Mouse (Mus musculus) embryo, embryonic 11 days (tissue): ENCODE results near the gene Ddb1.

Source experiments
- DNase-seq: peaks from one replicate; pipeline ENCODE4 v3.0.0-alpha.2; 2015

Ddb1 gene

DNA sequence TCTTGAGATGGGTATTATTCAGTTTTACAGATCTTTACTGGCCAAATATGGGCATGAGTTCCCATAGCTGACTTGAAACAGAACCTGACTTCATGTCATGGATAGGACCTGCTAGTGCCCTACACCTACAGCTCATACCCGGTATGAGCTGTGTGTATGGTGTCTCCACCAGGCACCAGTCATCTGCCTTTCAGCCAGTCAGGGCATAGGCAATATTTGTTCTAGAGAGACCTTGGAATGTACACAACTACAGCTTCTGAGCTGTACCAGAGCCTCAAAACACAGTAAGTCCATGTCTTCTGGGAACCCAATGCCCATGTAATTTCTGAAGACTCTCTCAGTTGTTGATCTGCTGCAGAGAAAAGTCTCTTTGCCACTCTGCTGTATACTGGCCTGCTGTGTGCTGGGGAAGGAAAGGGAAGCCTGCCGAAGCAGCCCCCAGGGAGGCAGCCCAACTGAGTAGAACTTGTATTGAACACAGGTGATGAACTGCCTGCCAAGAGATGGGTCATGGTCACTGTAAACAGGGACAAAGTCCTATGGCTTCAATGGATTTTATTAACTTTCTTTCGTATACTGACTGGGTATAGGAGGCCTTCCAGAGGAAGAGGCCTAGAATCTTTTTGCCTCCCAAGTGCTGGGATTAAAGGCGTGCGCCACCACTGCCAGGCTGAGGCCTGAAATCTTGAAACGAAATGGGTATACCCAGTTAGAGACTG, 13.3 kb upstream of the Ddb1 start:
- no peak for DNase-seq

DNA sequence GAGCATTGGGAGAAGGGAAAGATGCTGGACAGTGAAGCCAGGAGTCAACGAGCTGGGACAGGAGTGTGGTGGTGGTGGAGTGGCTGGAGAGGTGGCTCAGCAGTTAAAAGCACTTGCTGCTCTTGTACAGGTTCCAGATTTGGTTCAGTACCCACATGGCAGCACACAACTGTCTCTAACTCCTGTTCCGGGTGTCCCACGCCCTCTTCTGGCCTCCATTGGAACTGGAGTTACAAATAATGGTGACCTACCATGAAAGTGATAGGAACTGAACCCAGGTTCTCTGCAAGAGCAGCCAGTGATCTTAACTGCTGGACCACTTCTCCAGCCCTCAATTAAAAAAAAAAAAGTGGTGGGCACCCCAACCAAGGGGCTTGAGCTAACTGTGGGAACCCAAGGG, 6.9 kb upstream of the Ddb1 start:
- no peak for DNase-seq

- DNase-seq: no peak
Observed at GRCm38 (mm10) chr19:10599648-10600047, 5.5 kb upstream of the Ddb1 start.

DNA sequence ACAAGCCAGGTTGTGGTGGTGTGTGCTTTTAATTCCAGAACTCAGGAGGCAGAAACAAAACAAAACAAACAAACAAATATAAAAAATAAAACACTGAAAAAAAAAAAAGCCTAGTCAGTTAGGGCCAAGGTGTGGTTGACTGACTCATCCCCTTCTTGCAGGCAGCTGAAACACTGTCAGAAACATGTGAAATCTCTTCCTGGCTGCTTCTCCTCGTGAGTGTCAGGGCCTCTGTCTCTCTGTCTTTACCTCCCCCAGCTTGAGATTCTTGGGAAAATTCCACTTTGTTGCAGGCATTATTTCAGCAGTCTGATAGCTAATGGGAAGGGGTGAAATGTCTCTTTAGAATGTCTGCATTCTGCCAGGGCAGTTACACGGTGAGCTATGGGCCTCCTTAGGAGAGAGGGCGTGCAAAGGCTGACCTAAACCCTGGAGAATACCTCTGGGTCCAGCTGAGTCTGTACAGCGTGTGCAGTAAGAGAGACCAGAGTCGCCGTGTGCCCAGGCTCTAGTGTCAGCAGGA, 2.8 kb upstream of the Ddb1 start:
- no peak for DNase-seq

DNA sequence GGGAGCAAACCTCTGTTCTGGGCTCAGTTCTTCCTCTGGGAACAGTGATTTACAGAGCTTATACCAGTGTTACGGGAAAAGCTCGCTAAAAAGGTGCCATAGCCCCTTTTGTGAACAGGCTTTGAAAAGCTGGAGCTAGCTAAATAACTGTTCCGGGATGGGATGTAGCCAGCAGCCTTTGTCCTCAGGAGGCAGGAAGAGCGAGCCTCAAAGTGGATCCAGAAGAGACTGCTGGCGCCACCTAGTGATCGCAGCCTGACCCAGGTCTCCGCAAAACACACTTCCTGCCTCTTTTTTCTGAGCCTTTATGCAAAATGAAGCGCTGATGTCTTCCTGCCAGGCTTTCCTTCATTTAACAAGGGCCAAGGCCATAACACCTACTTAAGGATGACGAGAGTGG, 2.3 kb upstream of the Ddb1 start:
- peak; percentile 95 for DNase-seq

GRCm38 (mm10) chr19:10603660-10604523, 1.2 kb upstream of the Ddb1 start:
- DNase-seq: no peak

GRCm38 (mm10) chr19:10604534-10604933, 593 bp upstream of the Ddb1 start:
- DNase-seq: no peak

DNA sequence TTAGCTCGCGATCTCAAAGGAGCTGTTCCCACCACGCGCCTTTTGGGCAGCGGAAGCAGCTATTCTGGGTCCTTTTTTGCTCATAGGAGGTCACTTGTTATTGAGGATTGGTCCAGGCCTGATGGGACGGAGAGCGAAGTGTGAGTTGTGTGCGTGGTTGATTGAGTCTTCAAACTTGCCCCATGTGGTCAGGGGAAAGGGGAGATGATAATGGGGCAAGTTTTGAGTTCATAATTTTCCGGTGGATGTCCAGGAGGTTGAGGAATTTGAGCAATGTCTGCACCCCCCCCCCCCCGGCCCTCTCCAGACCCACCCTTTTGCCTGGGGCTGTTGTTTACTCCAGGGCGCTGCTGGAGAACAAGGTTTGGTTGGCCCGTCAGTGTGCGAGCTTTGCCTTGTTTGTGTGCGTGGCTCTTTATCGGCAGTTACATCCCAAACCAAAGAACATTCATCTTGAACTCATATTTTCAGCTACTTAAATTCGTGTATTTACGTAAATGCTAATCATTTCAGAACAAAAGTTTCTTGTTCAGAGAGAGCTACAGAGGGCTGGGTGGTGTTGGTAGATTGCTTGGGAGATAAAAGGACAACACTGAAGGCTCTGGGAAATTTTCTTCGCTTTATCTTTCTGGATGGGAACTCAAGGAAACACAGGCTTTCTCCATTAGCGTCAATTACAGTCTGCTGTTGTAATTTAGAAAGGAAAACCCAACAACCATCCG, 935 bp downstream of the Ddb1 start:
- DNase-seq: peak; percentile 52

DNA sequence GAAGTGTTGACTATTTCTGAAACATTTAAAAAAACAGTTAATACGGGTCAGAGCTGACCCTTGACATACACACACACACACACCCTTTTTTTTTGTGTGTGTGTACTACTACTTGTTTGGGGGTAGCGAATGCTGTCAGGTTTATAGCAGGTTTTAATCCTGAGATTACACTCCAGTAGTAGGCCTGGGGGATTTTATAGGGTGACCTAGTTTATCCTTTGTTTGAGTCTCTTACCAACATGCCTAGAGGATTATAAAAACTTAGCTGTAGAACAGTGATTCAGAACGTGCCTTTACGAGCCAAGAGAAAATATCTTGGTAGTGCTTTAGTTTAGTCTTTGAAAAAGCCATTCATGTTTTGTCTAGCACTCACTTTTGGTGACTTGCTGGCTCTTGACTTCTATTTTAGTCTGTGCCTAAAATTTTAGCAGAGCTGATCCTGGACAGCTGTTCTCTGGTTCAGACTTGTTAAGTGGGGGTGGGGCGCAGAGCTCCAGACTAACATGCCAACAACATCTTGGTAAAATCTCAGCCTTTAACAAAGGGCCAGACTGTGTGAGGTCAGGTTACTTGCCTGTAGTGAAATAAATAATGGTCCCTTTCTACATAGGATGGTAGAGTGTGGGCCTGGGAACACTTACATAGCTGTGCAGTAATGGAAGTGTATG, 3.6 kb downstream of the Ddb1 start:
- no peak for DNase-seq

- DNase-seq: peak; percentile 79
Observed at GRCm38 (mm10) chr19:10634106-10634871, 29.2 kb downstream of the Ddb1 start, which contains the start of gene Vwce. TSS of gene Vwce (plus strand) at chr19:10634213.

DNA sequence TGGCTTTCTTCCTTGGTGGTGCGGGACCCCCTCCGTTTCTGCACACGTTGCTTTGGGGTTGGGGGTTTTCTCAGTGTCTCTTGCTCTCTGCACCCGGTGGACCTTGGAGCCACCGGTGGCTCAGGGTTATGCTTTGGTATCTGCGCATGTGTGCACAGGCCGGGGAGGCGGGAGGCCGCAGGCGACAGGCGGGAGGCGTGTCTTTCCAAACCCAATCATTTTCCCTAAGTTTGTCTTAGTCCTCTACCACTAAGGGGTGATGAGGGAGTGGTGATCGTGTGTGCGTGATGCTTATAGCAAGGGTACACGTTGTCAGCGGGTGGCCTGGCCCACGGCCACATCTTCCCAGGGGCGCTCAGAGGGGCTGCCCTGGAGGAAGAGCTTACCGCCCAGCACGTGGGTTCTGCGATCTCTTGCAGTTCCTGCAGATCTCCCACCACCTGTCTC, 29.8 kb downstream of the Ddb1 start:
- DNase-seq: peak; percentile 75

GRCm38 (mm10) chr19:10637840-10638239, 32.7 kb downstream of the Ddb1 start:
- DNase-seq: no peak

- DNase-seq: peak; percentile 18
Observed at GRCm38 (mm10) chr19:10640080-10640479, 35.0 kb downstream of the Ddb1 start.

- DNase-seq: no peak
Observed at GRCm38 (mm10) chr19:10640589-10641378, 35.7 kb downstream of the Ddb1 start.

DNA sequence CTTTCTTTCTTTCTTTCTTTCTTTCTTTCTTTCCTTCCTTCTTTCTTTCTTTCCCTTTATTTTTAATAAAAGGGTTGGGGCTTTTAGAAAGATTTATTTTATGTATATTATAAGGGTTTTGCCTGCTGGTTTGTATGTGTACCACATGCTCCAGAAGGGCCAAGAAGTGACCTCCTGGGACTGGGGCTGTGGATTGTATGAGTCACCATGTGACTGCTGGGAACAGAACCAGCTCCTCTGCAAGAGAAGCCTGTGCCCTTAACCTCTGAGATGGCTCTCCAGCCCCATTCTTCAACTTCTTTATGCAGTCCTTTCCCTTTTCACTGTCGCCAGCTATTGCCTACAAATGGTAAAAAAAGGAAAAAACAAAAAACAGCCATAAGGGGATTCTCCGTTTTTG, 40.5 kb downstream of the Ddb1 start:
- no peak for DNase-seq

DNA sequence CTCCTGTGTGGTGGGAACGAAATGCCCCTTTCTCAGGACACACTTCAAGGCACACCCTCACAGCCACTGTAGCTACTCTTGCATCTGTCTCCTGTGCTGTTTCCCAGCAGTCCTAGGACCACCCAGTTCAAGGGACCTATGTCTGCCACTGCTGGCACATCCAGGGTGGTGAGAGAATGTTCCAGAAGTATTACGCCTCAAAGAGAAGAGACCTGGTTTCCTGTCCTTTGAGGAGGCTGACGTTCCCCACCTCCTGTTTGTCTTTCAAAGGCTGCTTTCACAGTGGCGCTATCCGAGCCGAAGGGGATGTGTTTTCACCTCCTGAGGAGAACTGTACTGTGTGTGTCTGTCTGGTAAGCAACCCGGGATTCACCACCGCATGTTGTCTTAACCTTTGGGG, 43.0 kb downstream of the Ddb1 start:
- DNase-seq: no peak

DNA sequence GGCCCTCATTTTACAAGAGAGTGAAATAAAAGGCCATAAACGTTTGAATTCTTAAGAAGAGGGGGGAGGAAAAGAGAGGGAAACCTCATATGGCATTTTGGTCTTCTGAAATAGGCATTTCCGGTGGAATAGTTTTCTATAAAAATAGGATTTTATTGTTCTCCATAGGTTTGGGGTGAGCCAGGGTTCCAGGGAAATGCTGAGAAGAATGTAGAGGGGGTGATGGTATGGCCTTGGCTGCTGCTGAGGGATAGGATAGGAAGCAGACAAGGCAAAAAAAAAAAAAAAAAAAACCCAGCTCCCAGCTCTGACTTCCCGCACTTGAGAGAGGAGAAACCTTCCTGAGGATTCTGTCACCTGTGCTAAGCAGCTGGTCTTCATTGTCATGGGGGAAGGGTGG, 50.9 kb downstream of the Ddb1 start:
- no peak for DNase-seq

DNA sequence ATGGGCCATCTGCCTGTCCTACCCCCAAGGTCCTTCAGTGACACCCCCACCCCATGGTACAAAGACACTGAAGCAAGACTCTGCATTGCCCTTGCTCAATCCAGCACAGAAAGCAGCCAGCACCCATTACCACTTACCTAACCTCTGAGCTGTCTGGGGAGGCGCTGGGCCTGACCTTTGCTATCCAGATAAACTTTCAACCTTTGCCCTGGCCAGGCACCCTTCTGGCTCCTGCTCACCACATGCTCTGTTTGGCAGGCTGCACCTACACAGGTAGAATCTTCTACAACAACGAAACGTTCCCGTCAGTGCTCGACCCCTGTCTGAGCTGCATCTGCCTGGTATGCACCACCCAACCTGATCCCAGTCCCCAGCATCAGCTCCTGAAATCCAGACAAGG, 52.6 kb downstream of the Ddb1 start:
- no peak for DNase-seq

DNA sequence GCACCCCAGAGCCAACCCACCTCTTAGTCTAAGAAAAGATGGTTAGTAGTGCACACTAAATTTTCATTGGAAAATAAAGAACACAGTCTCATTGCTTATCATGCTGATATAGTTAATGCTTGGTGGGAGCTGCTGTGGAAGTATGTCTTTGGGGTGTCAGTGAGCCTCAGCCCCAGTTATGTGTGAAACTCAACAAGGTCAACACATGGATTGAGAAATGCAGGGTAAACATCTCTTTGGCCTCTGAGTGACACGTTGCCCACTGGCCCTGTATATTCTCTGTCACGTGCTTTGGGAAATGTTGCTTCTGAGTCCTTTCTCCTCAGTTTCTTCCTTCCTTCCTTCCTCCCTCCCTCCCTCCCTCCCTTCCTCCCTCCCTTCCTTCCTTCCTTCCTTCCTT, 53.3 kb downstream of the Ddb1 start:
- DNase-seq: no peak

DNA sequence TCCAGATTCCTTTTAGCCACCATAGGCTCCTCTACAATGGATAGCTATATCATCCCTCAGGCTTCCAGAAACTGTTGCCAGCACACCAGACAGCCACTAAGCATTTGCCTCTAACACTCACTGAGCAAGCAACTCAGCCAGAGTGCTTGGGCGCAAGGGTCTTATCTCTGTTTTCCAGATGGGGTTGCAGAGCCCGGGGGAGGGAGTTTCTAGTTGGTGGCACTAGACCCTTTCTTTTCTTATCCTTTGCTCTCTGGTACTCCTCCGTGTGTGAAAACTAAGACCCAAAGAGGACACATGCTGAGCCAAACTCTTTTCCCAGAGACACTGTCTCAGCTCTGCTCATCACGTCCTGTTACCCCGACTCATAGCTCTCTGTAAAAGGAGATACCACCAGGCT, 56.2 kb downstream of the Ddb1 start:
- no peak for DNase-seq

GRCm38 (mm10) chr19:10661919-10662318, 56.8 kb downstream of the Ddb1 start:
- DNase-seq: no peak
